Mouse (Mus musculus) MEL (cell line): ENCODE results near the gene Sec63.

ENCODE experiments used
- CTCF ChIP-seq, 3 experiments: IDR thresholded peaks in 2 of 3; conservative IDR thresholded peaks in 1 of 3; 2 replicates each; pipeline ENCODE4 v1.5.1; 2011 to 2012; ENCODE audit warnings: low read length in 3 of 3, low read depth in 2 of 3, mild to moderate bottlenecking in 2 of 3, improper control_type of control experiment in 1 of 3, inconsistent platforms in 1 of 3, mixed read lengths in 1 of 3, moderate library complexity in 1 of 3; ENCODE audit not compliant: control insufficient read depth in 1 of 3, insufficient read depth in 1 of 3, poor library complexity in 1 of 3, severe bottlenecking in 1 of 3
- HCFC1 ChIP-seq: IDR thresholded peaks from 2 replicates; pipeline ENCODE4 v1.6.1; 2012; ENCODE audit warnings: low read depth, mild to moderate bottlenecking, inconsistent platforms, low read length, improper control_type of control experiment, moderate library complexity
- JUND ChIP-seq: IDR thresholded peaks from 2 replicates; pipeline ENCODE4 v1.6.1; 2011; ENCODE audit warnings: low read depth, mild to moderate bottlenecking, improper control_type of control experiment, low read length
- POLR2A ChIP-seq, 2 experiments: IDR thresholded peaks; 2 replicates each; pipeline ENCODE4 v1.6.1; 2011 to 2012; ENCODE audit warnings: low read length in 2 of 2, mild to moderate bottlenecking in 2 of 2, control low read depth in 1 of 2, improper control_type of control experiment in 1 of 2, low read depth in 1 of 2, moderate library complexity in 1 of 2; ENCODE audit not compliant: control insufficient read depth in 1 of 2, insufficient read depth in 1 of 2, poor library complexity in 1 of 2
- TAL1 ChIP-seq: IDR thresholded peaks from 2 replicates; pipeline ENCODE4 v1.6.1; 2012; ENCODE audit warnings: mild to moderate bottlenecking, inconsistent platforms, low read length, moderate library complexity, mixed read lengths

DNA sequence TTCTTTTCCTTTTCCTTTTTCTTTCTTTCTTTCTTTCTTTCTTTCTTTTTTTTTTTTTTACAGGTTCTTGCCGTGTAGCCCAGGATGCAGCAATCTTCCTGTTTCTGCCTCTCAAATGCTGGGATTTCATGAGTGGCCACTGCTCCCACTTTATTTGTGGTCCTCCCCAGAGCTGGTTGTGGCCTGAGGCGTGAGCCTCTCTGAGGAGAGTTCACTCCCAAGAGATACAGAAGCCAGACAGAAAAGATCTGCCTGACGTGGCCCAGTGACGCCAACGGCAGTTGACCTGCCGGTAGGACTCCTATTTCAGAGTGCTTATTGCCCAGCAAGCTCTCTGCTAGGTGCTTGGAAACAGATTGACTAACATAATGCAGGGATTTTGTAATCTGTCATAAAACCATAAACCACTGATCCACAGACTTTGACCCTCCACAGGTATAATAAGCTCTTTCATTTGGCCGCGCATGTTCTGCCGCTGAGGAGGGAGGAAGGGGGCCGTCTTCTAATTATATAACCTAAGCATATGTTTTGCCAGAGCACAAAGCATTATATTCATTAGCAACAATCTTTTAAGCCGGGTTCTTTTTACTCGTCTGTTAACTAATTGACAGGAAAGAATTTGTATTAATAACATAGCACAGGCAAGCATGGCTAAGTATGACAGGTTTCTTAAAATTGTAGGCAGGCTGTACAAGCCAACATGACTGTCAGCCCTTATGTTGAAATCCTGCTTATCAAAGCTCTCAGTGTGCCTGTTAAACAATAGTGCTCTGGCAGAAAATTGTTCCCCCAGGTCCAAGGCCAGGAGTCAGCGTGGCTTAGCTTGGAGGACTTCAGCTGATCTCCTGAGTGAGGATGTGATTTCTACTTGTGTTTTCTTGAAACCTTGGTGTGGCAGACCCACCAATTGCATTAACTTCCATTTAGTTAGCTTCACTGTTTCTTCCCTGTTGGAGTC is 37.7 kb upstream of the Sec63 start:
- no peak for TF ChIP-seq HCFC1
- TF ChIP-seq POLR2A (IDR thresholded peaks at IDR 0.05; ENCODE audit: control insufficient read depth in 1 of 2, insufficient read depth in 1 of 2, low read depth in 1 of 2, low read length in 2 of 2, poor library complexity in 1 of 2), result no peak
- no peak for TF ChIP-seq JUND
- TF ChIP-seq CTCF (IDR thresholded peaks at IDR 0.05 in 2 of 3, conservative IDR thresholded peaks at IDR 0.05 in 1 of 3; ENCODE audit: control insufficient read depth in 1 of 3, insufficient read depth in 1 of 3, low read depth in 2 of 3, low read length in 3 of 3, poor library complexity in 1 of 3, severe bottlenecking in 1 of 3), result no peak
- TF ChIP-seq TAL1, result no peak
